In genomic region chr4:64546386-64546785, GRCm38 (mm10) we compare ENCODE assay signal across 18 mouse cellular contexts.
"Had no signal": no experiment of that assay in that cellular context is flagged by ENCODE, and none has a peak within 500 bp of the region (broad histone marks: within the 10 kb centered on the region; RNA-seq: fewer than 3 reads in every experiment).

No protein-coding gene starts in this region.

- H3K9ac ChIP-seq: kidney, embryonic 15.5 days; liver, embryonic 13.5 days; lung, embryonic 15.5 days; neural tube, embryonic 13.5 days; stomach, embryonic 15.5 days had no signal

- H3K4me2 ChIP-seq: kidney, embryonic 15.5 days; liver, embryonic 13.5 days; lung, embryonic 15.5 days; midbrain, embryonic 11.5 days; neural tube, embryonic 13.5 days; stomach, embryonic 15.5 days had no signal

- H3K4me3 ChIP-seq: kidney, embryonic 15.5 days; left cerebral cortex, adult 2 months; liver, embryonic 13.5 days; lung, embryonic 15.5 days; myocyte; neural tube, embryonic 13.5 days; stomach, embryonic 15.5 days had no signal

- H3K36me3 ChIP-seq: kidney, embryonic 15.5 days; liver, embryonic 13.5 days; lung, embryonic 15.5 days; neural tube, embryonic 13.5 days; stomach, embryonic 15.5 days had no signal

- H3K27ac ChIP-seq: kidney, embryonic 15.5 days; left cerebral cortex, adult 2 months; liver, embryonic 13.5 days; lung, embryonic 15.5 days; neural tube, embryonic 13.5 days; stomach, embryonic 15.5 days had no signal

- H3K27me3 ChIP-seq: kidney, embryonic 15.5 days; liver, embryonic 13.5 days; lung, embryonic 15.5 days; neural tube, embryonic 13.5 days; stomach, embryonic 15.5 days had no signal

- H3K4me1 ChIP-seq: kidney, embryonic 15.5 days; liver, embryonic 13.5 days; lung, embryonic 15.5 days; neural tube, embryonic 13.5 days; stomach, embryonic 15.5 days had no signal

- H3K9me3 ChIP-seq: kidney, embryonic 15.5 days; liver, embryonic 13.5 days; lung, embryonic 15.5 days; neural tube, embryonic 13.5 days; stomach, embryonic 15.5 days had no signal

- DNase-seq: kidney, adult 8-10 months; kidney, postnatal 10 days; kidney, postnatal 36 days; layer of hippocampus, postnatal 36 days; liver, embryonic 13.5 days; lung, postnatal 14 days; midbrain, embryonic 14.5 days; retina, postnatal 1 day; right cerebral cortex, postnatal 25 days; spleen, adult 18-20 months; thymus, postnatal 25 days had no signal
